Mouse (Mus musculus) B cell, adult 2 months (primary cell): Measurements from ENCODE around the gene Stk40.

Experiments used
- DNase-seq, 2 experiments: peaks; one replicate each; pipeline ENCODE4 v3.0.0; 2022

The Stk40 gene

GRCm38 (mm10) chr4:126130502-126130901 lies 26.7 kb downstream of the Stk40 start:
- DNase-seq: no peak

GRCm38 (mm10) chr4:126131290-126132121 lies 27.7 kb downstream of the Stk40 start:
- DNase-seq: no peak

GRCm38 (mm10) chr4:126132636-126133264 lies 29.0 kb downstream of the Stk40 start:
- DNase-seq: no peak

GRCm38 (mm10) chr4:126134236-126134635 lies 30.5 kb downstream of the Stk40 start:
- no peak for DNase-seq

GRCm38 (mm10) chr4:126134639-126135038 lies 30.9 kb downstream of the Stk40 start:
- DNase-seq: no peak

- DNase-seq: no peak
These were observed 34.0 kb downstream of the Stk40 start for GRCm38 (mm10) chr4:126137773-126138172.

GRCm38 (mm10) chr4:126141021-126141420 lies 37.3 kb downstream of the Stk40 start:
- DNase-seq: no peak

GRCm38 (mm10) chr4:126145396-126145795 lies 41.6 kb downstream of the Stk40 start:
- DNase-seq: no peak

GRCm38 (mm10) chr4:126146974-126147532 lies 43.3 kb downstream of the Stk40 start:
- no peak for DNase-seq

- DNase-seq: no peak
These were observed 43.9 kb downstream of the Stk40 start, which contains the start of gene Eva1b for GRCm38 (mm10) chr4:126147533-126148160. Eva1b (plus strand) TSS chr4:126147744.

GRCm38 (mm10) chr4:126148161-126148961 lies 44.6 kb downstream of the Stk40 start:
- peak; percentile 43 to 53 for DNase-seq

GRCm38 (mm10) chr4:126149041-126149676 lies 45.4 kb downstream of the Stk40 start:
- DNase-seq: no peak

GRCm38 (mm10) chr4:126149798-126150197 lies 46.0 kb downstream of the Stk40 start:
- no peak for DNase-seq

GRCm38 (mm10) chr4:126150297-126150948 lies 46.7 kb downstream of the Stk40 start:
- no peak for DNase-seq

GRCm38 (mm10) chr4:126150949-126151320 lies 47.2 kb downstream of the Stk40 start:
- DNase-seq: no peak

GRCm38 (mm10) chr4:126151701-126152440 lies 48.1 kb downstream of the Stk40 start:
- DNase-seq: no peak

- DNase-seq: no peak
These were observed 49.1 kb downstream of the Stk40 start for GRCm38 (mm10) chr4:126152864-126153263.

GRCm38 (mm10) chr4:126155183-126155582 lies 51.4 kb downstream of the Stk40 start:
- DNase-seq: no peak

GRCm38 (mm10) chr4:126155869-126156268 lies 52.1 kb downstream of the Stk40 start:
- no peak for DNase-seq

GRCm38 (mm10) chr4:126156617-126157016 lies 52.9 kb downstream of the Stk40 start:
- peak; percentile 68 to 70 for DNase-seq

- peak; percentile 42 to 51 for DNase-seq
These were observed 53.8 kb downstream of the Stk40 start for GRCm38 (mm10) chr4:126157562-126157961.
